Mouse (Mus musculus): Measurements from ENCODE around the gene Cpa2. TPM values are rescaled to one million over a fixed set of nuclear protein-coding genes. Genes with fewer than 3 reads are reported as not detected.
A peak's percentile ranks its signal among the peaks of the same experiment; 100 is the strongest.

Cpa2 gene
- total RNA-seq (2021): not detected
- long read RNA-seq, experiment 1: 0 reads
- long read RNA-seq, experiment 2: 0 reads

DNA sequence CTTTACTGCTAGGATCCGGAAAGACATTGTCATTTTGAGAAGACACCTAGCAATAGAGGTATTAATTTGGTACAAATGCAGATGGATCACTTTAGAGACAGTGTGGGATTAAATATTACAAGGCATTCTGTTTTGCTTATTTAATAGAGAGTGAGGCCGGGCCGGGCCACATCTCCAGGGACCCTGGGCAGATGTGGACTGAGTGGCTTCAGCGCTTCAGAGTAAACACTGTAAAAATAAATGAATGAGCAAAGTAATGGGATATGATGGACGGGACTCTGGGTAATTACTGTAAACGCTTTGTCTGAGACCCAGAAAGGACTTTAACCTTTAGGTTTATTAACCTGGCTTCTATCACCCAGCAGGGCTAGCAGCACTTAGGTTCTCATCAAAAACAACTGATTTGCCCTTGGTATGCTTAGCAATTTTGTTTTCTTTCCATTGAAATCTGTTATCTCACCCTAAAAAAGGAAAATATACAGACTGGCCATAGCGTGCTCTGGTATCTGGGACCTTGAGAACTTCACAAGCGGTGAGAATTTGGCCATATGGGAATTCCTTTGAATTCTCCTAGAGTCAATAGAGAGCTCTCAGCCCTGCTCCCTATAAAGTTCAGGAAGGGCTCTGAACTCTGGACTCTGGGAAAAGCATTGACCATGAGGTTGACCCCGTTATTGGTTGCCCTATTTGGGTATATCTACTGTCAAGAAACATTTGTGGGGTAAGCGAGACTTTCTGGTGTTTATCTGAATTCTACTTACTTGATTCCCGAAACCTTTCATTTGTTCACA is at the start of gene Cpa2:
TSS of gene Cpa2 (plus strand) at position 574 of the 791 bp plus-strand sequence.
- no peak for DNase-seq (ENCODE audit: low spot score)

DNA sequence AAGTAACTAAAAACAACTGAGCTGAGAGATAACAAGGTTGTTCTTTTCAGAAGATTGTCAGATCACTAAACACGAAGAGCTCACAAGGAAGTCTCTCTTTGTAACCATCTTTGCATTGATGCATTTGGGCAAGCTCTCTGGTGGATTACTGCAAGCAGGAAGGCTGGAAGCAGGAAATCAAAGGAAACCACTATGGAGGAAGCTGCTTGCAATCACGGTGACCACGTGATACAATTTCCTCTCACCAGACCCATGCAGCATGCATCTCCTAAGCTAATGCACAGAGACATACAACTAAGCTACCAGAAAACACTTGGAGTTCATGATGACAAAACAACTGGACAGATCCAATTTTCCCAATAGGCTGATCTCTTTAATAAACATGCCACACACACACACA is 42.3 kb upstream of the Cpa2 start:
- no peak for DNase-seq (ENCODE audit: low spot score)

DNA sequence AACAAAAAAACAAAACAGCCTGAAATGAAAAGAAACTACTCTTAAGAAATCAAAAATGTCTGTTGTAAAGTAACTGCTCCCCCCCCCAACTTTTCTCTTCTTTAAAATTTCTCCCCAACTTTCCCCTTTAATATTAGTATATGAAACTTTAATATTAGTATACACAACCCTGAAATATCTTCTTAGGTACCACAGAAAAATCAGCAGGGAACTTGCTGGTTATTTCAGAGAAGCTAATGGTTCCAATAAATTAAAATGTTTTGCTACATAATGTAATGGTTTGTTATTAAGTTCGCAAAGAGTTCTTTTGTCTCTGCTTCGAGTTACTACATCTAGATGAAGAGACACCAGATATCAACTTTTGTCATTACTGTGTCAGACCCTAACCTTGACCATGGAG is 32.6 kb upstream of the Cpa2 start:
- no peak for DNase-seq (ENCODE audit: low spot score)

DNA sequence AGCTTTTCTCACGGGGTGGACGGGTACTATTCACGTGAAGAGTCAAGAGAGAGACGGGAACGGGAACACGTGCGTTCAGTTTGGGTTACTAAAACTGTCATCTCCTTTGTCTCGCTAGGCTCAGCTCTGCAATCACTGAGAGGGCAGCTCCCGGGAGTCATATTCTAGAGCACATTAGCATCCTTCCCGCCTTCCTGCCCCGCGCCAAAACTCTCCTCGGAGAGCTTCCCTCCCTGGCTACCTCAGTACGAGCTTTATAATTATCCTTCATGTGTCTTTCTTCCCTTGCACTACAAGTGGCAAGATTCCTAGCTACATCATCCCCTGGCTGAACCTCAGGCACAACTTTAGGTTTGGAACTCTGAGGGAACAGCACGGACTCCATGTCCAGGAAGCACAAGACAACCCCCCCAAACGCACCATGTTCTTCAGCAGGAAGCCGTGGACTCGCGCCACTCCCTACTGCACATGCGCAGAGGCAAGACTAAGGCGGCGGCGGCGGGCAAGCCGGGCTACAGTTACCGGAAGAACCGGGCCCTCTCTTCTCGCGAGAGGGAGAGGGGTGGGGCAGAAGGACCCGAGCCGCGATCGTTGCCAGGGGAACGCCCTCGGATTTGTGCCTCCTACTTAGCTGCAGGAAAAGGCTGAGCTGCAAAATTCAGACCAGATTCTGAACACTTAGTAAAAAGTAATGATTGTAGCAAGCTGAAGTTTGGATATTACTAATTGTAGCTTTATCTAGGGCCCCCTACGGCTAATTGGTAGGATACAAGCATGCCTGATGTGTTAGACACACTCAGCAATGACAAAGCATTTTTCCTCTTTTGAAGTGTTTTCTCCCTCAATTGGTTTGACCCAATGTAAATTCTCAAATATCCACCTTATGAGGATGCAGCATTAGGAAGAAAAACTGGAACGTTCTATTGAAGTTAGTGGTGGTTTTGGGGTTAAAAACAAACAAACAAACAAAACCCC is 31.8 kb upstream of the Cpa2 start, which contains the start of the genes Tmem209 and Ssmem1:
TSS of gene Tmem209 (minus strand) at position 519 of the 975 bp plus-strand sequence.
TSS of gene Ssmem1 (plus strand) at position 585 of the 975 bp plus-strand sequence.
- peak; percentile 100 for DNase-seq (ENCODE audit: low spot score)

DNA sequence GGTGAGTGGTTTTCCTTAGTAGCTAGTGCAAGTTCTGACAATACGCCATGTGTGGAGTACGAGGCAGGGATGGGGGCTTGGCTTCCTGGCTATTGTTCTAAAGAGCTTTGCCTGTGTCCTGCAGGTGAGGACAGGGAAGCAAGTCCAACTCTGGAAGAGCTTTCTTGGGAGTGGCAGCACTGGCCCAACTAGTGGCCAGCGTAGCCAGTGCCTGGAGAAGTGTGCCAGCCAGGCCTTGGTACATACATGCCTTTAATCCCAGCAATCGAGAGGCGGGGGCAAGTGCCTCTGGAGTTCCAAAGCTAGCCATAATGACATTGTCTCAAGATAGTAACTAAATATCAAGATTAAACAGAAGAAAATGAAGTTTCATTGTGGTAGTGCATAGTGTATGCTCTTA is 31.1 kb upstream of the Cpa2 start:
- DNase-seq (ENCODE audit: low spot score): no peak

DNA sequence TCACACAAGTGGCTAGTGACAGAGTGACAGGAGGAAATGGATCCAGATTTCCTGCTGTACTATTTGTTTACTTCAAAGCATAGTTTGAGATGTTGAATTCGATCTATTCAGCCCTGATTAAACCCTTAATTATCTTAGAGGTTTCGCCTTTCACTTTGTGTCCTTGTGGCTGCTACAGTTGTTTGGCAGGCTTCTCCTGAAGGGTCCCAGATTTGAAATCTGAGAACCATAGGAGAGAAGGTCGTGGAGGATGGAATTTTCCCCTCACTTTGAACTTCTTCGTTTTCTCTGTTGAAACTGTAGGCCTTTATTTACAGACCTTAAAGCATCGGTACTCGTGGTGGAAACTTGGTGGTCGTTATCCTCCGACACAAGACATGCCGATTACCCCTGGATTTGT is 27.1 kb upstream of the Cpa2 start:
- DNase-seq (ENCODE audit: low spot score): no peak

DNA sequence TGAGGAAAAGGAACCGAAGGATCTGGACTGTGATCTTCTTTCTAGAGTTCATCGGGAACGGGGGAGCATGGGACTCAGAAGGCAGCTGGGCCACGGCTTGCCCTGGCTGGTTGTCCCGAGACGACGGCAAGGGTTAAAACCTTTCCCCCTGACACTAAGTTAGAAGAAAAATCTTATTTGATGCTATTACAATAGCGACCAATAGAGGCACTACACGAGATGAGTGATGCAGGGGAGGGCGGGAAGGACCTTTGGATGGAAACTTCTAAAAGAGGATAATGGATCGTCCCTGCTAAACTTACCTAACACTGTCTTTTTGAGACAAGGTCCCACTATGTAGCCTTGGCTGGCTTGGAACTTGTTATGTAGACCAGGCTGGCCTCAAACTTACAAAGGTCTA is 21.0 kb upstream of the Cpa2 start:
- DNase-seq (ENCODE audit: low spot score): no peak

DNA sequence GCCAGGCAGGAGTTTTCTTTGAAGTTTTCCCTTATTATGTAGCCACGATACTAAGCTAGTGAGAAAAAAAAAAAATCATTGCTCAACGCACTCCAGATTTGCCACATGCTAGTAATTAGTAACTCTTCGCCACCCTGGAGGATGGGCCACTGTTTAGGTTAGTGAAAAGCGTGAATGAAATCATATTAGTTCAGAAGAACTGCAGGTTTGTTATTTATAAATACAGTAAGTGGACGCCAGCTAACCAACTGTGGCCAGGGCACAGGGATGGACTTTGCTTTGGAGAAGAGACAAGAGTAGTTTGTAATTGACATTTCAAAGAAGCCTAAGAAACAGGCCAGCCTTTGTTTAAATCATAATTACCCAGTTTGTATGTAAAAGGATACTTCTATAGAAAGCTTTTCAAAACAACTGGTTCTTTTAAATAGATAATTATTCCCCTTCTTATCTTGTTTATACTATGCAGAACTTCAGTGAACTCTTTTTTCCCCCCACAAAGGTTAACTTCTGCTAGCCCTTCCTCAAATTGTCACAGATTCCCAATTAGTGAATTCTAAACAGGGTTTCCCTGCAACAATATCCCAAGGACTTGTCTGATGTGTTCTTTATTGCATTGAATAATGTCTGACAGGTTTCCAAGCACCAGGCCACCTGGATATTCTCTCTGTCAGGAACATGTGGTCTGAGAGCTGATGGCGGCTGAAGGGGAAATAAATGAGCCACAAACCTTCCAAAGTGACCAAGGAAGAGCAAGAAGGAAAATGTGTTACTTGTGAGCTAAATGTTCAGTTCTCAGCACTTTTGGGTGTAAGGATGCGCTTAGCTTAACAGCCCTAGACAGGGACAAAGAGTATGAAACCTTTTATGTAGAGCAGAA is 15.7 kb upstream of the Cpa2 start:
- no peak for DNase-seq (ENCODE audit: low spot score)

DNA sequence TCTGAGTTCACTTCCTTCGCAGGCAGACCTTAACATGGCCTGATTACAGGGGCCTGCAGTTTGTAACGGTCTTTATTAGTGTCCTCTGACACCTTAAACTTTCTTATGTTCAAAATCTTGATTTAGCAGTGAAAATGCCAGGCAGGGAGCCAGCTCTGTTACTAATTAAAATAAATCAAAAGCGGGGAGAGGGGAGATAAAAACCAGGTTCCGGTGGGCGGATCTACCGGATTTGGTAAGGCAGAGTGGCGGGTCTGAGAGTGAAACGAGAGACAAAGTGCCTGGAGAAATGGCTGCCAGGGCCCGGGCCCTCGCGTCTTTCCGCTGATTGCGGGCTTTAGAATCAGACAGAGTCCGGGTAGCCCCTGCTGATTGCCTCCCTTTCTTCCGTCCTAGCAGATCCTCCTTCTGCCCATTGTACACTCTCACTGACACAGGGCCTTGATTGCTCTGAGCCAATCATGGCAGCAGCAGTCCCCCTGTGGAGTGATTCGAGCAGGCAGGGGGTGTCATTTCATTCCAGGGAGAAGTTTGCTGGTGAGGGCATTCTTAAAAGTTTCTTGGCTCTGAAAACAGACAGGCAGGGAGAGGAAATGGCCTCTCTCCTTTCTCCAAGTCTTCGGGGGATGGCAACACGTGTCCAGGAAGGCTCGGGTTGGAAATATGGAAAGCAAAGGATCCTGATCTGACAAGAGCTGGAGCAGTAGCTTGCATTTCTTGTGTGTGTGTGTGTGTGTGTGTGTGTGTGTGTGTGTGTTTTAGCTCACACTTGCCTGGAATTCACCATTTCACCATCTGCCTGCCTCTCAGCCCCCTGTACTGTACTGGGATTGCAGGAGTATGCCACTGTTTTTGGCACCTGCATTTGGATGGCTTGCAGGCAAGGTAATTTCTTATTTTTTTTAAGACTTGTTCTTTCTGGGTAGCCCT is 14.5 kb upstream of the Cpa2 start:
- DNase-seq (ENCODE audit: low spot score): no peak

DNA sequence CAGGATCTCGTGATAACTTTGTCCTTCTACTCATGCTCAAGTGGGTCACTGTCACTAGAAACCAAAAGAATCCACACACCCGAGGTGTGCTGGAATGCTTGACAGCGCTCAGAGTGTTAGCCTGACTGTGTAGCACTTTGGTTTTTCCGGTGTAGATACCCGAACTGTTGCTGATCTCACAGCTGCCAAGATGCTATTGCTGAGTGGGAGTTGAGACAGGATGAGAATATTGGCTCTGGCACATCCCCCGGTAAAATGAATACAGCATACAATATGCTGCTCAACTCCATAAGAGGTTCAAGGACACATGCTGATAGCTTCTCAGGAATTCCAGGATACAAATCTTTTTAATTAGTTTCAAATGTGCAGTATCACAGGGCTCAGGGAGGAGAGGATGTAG is 12.6 kb upstream of the Cpa2 start:
- DNase-seq (ENCODE audit: low spot score): no peak

DNA sequence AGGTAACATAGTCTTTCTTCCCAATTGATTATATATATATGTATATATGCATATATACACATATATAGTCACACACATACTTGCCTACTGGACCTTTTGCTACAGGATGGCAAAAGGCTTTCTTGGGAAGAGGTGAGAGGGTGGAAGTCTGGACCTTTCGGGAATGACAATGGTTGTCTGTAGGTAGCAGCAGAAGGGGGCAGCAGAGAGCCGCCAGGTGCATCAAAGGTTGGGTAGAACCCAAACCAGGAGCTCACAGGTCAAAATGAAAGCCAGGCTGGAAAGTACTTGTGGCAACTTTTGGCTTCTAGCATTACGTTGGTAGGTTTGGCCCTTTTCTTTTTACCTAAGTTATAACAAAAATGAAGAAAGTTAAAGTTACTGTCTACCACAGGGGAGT is 6.0 kb upstream of the Cpa2 start:
- DNase-seq (ENCODE audit: low spot score): peak; percentile 29

DNA sequence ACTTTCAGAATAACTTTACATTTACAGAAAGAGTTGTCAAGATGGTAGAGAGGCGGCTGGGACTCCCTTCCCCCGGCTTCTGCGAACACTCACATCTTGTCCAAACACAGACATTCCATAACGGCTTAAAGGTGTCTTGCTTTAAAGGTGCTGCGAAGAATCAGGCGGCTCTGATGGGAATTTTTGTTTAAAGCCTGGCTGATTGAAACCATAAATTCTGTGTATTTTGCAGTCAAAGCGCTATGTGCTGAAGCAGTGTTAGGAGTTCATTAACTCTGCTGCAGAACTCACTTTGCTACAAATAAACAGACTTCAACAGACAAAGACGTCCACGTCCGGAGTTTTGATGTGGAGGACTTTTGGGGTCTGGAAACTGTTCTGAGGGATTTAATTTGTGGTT is 3.1 kb upstream of the Cpa2 start:
- no peak for DNase-seq (ENCODE audit: low spot score)

DNA sequence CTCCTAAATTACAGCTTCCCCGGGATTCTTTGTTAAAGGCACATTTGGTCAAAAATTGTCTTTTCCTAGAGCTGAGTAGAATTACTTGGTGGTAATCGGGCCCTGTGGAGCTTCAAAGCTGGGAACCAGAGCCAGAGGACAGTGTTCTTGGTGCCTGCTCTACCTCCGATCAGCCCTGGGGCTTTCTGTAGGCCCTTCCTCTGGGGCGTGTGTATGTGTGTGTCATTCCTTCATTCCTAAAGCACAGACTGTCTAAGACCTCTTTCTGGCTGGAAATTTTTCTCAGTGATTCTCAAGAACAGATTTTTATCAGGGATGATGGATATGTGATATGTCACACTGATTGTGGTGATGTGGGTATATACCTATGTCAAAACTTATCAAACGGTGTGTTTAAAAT is 2.6 kb upstream of the Cpa2 start:
- DNase-seq (ENCODE audit: low spot score): no peak

DNA sequence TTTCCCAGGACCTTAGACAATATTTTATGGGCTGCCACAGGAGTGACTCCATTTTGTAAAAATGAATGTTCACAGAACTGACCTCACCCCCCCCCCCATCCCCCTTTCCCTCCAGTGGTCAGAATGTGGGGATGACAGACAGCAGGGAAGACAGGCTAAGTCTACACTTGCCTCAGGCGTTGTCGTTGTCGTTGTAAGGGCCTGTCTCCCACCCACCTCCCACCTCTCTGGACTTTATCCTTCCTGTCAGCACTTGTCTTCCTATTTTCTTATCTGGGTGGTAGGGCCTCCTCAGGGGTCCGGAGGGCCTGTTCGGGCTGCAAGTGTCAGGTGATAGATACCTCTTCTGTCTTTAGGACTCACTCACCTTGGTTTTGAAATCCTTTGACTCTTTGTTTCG is 895 bp downstream of the Cpa2 start:
- no peak for DNase-seq (ENCODE audit: low spot score)

DNA sequence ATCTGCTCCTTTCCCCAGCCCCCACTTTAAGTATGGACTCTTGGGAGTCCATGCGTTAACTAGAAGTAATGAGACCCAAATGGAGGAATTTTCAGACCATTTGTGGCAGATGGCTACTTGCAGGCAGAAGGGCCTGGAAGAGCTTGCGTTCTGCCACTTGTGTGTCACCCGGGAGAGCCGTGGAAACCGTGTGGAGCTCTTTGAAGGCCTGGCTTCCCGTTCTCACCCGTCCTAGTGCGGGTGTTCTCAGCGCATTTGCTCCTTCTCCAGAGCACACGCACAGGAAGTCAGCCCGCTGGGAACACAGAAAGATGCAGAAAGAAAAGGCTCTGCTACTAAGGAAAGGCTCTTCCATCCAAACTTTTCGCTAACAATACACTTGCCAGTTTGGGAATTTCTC is 1.7 kb downstream of the Cpa2 start:
- no peak for DNase-seq (ENCODE audit: low spot score)

DNA sequence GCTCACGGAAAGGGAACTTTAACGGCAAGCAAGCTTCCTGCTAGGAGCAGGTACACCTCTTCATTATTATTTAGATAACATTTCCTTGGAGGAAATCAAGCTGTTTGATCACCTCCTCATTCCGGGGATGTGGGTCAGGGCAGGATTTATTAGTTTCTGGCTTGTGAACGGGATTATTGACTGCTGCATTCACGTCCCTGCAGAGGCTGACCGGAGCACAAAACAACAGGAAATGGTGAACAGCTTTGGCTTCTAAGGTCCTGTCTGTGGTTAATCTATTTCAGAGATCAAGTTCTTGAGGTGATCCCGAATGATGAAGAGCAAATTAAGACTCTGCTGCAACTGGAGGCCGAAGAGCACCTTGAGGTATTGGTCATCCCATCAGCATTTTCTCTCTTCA is 2.5 kb downstream of the Cpa2 start:
- DNase-seq (ENCODE audit: low spot score): no peak

DNA sequence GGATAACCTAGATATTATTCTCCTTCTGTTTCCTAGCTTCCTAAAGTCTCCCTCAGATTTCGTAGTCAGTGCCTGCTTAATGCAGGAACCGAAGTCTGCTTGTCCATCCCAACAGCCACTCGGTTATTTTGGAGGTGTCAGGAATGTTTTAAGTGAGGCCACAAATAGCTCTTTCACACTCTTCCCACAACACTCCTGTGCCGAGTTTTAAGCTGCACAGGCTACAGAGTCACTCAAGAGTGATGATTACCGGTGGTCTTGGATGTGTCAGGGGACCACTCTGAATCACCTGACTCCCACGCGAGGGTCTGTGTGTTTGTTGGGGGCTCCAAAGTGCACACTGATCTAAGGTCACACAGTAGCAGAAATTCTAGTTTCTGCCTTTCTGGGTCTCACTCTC is 4.3 kb downstream of the Cpa2 start:
- DNase-seq (ENCODE audit: low spot score): no peak

DNA sequence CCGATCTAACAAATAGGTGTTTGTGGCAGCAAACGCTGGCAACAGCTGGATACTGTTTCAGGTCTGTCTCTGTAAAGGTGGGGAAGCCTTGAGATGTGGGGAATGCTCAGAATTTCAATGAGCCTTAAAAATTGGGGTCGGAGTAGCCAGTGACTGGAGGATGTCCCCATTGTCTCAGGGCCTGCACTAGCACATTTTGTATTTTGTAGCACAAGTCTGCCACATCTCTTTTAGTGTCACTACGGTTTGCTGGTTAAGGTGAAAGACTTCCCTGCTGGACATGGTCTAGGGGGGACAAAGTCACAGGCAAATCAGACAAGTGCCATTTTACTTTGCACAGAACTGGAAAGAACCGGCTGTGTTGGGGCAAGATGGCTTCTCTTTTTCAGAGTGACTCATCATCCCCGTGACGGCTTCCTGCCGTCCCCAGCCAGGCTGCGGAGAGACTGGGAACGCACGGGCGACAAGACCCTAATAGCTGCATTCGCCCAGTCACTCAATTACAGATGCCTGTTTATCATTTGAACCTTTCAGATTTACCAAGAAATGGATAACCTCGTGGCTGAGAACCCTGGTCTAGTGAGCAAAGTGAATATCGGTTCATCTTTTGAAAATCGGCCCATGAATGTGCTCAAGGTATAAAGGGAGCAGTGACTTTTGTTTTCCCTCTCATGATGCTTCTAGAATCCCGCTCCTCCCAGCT is 5.3 kb downstream of the Cpa2 start:
- no peak for DNase-seq (ENCODE audit: low spot score)

DNA sequence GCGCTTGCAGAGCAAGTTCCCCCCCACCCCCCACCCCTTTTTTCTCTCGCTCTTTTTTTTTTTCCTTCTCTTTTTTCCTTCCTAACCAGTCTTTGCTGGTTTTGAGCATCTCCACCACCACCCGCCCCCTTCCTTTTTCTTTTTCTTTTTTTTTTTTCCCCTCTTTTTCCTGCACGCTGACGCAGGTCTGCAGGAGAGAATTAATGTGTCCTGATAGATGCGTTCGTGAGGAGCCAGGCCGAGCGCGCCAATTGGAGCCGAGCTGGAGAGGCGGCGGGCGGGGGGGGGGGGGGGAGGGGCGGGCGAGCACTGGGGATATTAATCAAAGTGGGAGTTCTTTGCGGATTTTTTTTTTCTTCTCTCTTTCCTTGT is 5.9 kb downstream of the Cpa2 start:
- DNase-seq (ENCODE audit: low spot score): no peak
